In the genomic region with DNA sequence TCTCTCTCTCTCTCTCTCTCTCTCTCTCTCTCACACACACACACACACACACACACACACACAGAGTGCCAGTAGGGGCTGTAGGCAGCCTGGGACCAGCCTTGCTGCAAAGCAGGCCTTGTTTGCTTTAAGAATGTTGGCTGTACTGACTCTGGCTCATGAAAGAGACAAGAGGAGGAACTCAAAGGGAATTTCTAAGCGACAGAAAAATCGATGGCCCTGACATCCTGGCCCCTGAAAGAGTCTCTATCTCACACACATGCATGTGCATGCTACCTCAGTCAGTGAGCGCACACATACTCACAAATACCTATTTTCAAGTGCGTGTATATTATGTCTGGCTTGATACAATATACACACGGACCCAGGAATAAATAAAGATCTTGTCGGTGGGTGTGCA, we compare ENCODE assay signal across 13 mouse cellular contexts.
A peak's percentile ranks its signal among the peaks of the same experiment; 100 is the strongest.
DNase-seq lines count a peak whose midpoint lies in the region; ATAC-seq lines count a peak whose summit lies in the region.
"Had no signal": no experiment of that assay in that cellular context is flagged by ENCODE, and none has a peak within 500 bp of the region (broad histone marks: within the 10 kb centered on the region; RNA-seq: fewer than 3 reads in every experiment).

No protein-coding gene starts in this region.

- H3K36me3 ChIP-seq in embryonic facial prominence, embryonic 11.5 days (replicated peaks; ENCODE audit: control insufficient read depth, insufficient read depth, low read depth, low read length) = no peaks in the 10 kb centered on the region
- H3K36me3 ChIP-seq in forebrain, embryonic 13.5 days (ENCODE audit: poor library complexity, severe bottlenecking) = peaks cover 14% of the 10 kb centered on the region
- H3K36me3 ChIP-seq in hindbrain, embryonic 16.5 days (ENCODE audit: control insufficient read depth, insufficient read depth, low read length) = no peaks in the 10 kb centered on the region
- H3K36me3 ChIP-seq in midbrain, embryonic 16.5 days (ENCODE audit: control insufficient read depth, insufficient read depth, low read length) = no peaks in the 10 kb centered on the region
- H3K36me3 ChIP-seq: heart, embryonic 12.5 days had no signal

- no peak overlapping the region for H3K9ac ChIP-seq in embryonic facial prominence, embryonic 11.5 days (replicated peaks; ENCODE audit: low read length)
- peak overlapping the region; percentile 48 for H3K9ac ChIP-seq in forebrain, embryonic 13.5 days
- 0 out of 2 replicates have a peak overlapping the region, but pooled peaks have one; percentile 14 for H3K9ac ChIP-seq in hindbrain, embryonic 16.5 days (ENCODE audit: low read depth, low read length)
- H3K9ac ChIP-seq in midbrain, embryonic 16.5 days (ENCODE audit: low read depth, low read length) = peak overlapping the region; percentile 48
- H3K9ac ChIP-seq: liver, embryonic 14.5 days had no signal

- ATAC-seq in embryonic facial prominence, embryonic 11.5 days (replicated peaks; ENCODE audit: insufficient number of reproducible peaks, low FRiP score, low TSS enrichment, low read depth) = no peak
- ATAC-seq in forebrain, embryonic 13.5 days = no peak
- ATAC-seq in hindbrain, embryonic 16.5 days = 0 out of 2 replicates have a peak, but pooled peaks have one; percentile 2
- ATAC-seq in midbrain, embryonic 16.5 days = no peak
- ATAC-seq: CD4-positive, CD25-positive, alpha-beta regulatory T cell, adult 4 months had no signal

- H3K4me3 ChIP-seq in embryonic facial prominence, embryonic 11.5 days (ENCODE audit: low read depth, low read length) = no peak overlapping the region
- H3K4me3 ChIP-seq in forebrain, embryonic 13.5 days = no peak overlapping the region
- no peak overlapping the region for H3K4me3 ChIP-seq in hindbrain, embryonic 16.5 days (ENCODE audit: low read length)
- no peak overlapping the region for H3K4me3 ChIP-seq in midbrain, embryonic 16.5 days (ENCODE audit: low read depth, low read length)

- H3K27ac ChIP-seq in embryonic facial prominence, embryonic 11.5 days (replicated peaks; ENCODE audit: low read depth, low read length) = peak overlapping the region; percentile 61
- peak overlapping the region; percentile 96 for H3K27ac ChIP-seq in forebrain, embryonic 13.5 days
- peak overlapping the region; percentile 62; the same call in 1 of the 2 replicates for H3K27ac ChIP-seq in hindbrain, embryonic 16.5 days (ENCODE audit: low read depth, low read length)
- peak overlapping the region; percentile 86 for H3K27ac ChIP-seq in midbrain, embryonic 16.5 days (ENCODE audit: low read length)
- H3K27ac ChIP-seq: liver, embryonic 14.5 days had no signal

- no peak for DNase-seq in embryonic facial prominence, embryonic 11.5 days (ENCODE audit: low spot score)
- no peak for DNase-seq in cerebellum, postnatal 25 days
- DNase-seq in yolk sac, embryonic 10.5 days (ENCODE audit: low spot score) = no peak
- DNase-seq in cerebellum, adult 9-11 months = no peak
- DNase-seq: cerebellum, adult 8-10 months; gastrocnemius, postnatal 36 days; heart, postnatal 4 days had no signal

- peaks cover 20% of the 10 kb centered on the region for H3K4me1 ChIP-seq in embryonic facial prominence, embryonic 11.5 days (ENCODE audit: control insufficient read depth, insufficient read depth, low read length)
- H3K4me1 ChIP-seq in forebrain, embryonic 13.5 days = peaks cover 81% of the 10 kb centered on the region
- peaks cover 44% of the 10 kb centered on the region for H3K4me1 ChIP-seq in hindbrain, embryonic 16.5 days (ENCODE audit: control insufficient read depth, insufficient read depth, low read depth, low read length)
- peaks cover 54% of the 10 kb centered on the region for H3K4me1 ChIP-seq in midbrain, embryonic 16.5 days (ENCODE audit: control insufficient read depth, insufficient read depth, low read length)

- H3K4me2 ChIP-seq in embryonic facial prominence, embryonic 11.5 days (ENCODE audit: low read depth, low read length) = no peak overlapping the region
- H3K4me2 ChIP-seq in forebrain, embryonic 13.5 days = peak overlapping the region; percentile 17; the same call in 1 of the 2 replicates
- H3K4me2 ChIP-seq in hindbrain, embryonic 16.5 days (ENCODE audit: low read length) = no peak overlapping the region
- no peak overlapping the region for H3K4me2 ChIP-seq in midbrain, embryonic 16.5 days (ENCODE audit: low read length)

- WGBS in embryonic facial prominence, embryonic 11.5 days = 55% methylated on average over 6 of the region's 6 CpGs
- WGBS in forebrain, embryonic 13.5 days = 31% methylated on average over 6 of the region's 6 CpGs
- WGBS in hindbrain, embryonic 16.5 days = 26% methylated on average over 6 of the region's 6 CpGs
- WGBS in midbrain, embryonic 16.5 days = 18% methylated on average over 6 of the region's 6 CpGs

- no peaks in the 10 kb centered on the region for H3K27me3 ChIP-seq in embryonic facial prominence, embryonic 11.5 days (ENCODE audit: control insufficient read depth, insufficient read depth, low read length)
- peaks cover 9% of the 10 kb centered on the region for H3K27me3 ChIP-seq in forebrain, embryonic 13.5 days
- H3K27me3 ChIP-seq in hindbrain, embryonic 16.5 days (replicated peaks; ENCODE audit: control insufficient read depth, insufficient read depth, low read length) = no peaks in the 10 kb centered on the region
- H3K27me3 ChIP-seq in midbrain, embryonic 16.5 days (ENCODE audit: control insufficient read depth, insufficient read depth, low read depth, low read length) = no peaks in the 10 kb centered on the region

- H3K9me3 ChIP-seq in embryonic facial prominence, embryonic 11.5 days (replicated peaks; ENCODE audit: control insufficient read depth, low read length) = no peaks in the 10 kb centered on the region
- no peaks in the 10 kb centered on the region for H3K9me3 ChIP-seq in forebrain, embryonic 13.5 days (replicated peaks)
- H3K9me3 ChIP-seq in hindbrain, embryonic 16.5 days (ENCODE audit: control insufficient read depth, low read length) = no peaks in the 10 kb centered on the region
- no peaks in the 10 kb centered on the region for H3K9me3 ChIP-seq in midbrain, embryonic 16.5 days (replicated peaks; ENCODE audit: control insufficient read depth, low read length, poor library complexity, severe bottlenecking)
- H3K9me3 ChIP-seq: heart, embryonic 12.5 days had no signal
